Mouse (Mus musculus): Measurements from ENCODE around the gene Wfs1.

DNA sequence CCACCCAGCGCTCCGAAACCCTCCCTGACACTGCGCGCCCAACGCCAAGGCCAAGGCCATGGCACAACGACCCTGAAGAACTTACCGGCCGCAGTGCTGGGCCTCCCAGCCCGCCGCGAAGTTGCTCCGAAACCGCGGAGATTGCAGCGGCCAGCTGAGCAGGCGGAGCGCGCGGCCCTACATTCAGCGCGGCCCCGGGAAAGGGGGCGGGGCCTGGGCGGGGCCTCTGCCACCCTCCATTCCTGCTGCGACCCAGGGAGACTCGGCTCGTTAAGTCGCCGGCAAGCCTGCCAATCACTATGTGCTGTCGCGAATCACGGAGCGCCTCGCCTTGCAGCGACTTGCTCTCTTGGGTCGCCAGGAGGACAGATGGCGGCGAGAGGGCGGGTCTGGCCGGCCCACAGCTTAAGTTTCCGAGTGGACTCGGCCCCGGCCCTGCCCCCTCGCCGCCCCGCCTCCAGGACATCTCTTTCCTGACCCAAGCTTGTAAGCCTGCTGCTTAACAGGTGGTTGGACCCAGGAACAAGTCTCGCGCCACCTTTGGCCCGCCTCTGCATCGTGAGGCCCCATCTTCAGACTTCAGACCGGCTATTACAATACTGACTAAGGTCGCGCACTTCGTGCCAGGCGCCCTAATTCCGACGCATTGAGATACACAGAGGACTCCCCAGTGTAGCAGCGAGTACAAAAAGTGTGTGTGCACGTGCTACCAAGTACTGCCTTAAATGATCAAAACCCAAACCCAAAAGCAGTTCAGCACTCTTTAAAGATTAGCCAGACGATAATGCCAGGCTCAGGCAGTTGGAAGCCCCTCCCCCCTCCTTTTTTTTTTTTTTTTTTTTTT lies at the start of gene Wfs1:
- peak; percentile 66 for TF ChIP-seq POLR2A (IDR thresholded peaks at IDR 0.05; ENCODE audit: borderline replicate concordance, extremely low read depth, low read depth, low read length)
- no peak for TF ChIP-seq CTCF (IDR thresholded peaks at IDR 0.05; ENCODE audit: insufficient read depth, low read length)

Data from lung, adult 2 months (tissue).